Mouse (Mus musculus): Measurements from ENCODE around the gene Fyb. TPM values are rescaled to one million over a fixed set of nuclear protein-coding genes. Genes with fewer than 3 reads are reported as not detected.

Fyb gene
- total RNA-seq (2022) = 10 to 100 TPM in 2 of 4 experiments, 1 to 10 TPM in 2; 6.0 to 32.8 (median 16.2) TPM

DNA sequence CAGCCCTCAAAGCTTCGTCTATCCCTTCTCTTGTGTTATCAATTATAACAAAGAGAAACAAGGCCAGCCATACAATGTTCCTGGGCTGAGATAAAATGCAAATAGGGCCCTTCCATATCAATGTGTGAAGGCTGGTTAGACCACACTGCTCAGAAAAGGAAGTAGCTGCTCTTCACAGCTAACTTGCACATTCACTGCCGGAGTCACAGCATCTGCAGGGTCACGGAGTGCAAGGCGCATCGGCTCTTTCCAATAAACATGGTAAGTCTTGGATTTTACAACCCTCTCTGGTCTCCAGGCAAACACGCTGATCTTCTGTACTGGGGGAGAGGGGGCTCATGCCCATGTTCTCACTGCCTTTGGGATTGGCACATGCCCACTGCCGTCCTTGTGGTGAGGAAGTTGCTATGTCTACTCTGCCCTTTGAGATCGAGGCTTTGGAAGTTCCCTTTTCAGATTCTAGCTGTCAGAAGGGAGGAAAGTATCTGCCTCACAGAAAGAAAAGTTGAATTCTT, at the start of gene Fyb:
TSS of gene Fyb (plus strand) at position 201 of the 515 bp plus-strand sequence.
- DNase-seq (ENCODE audit: low spot score in 2 of 2) = no peak

DNA sequence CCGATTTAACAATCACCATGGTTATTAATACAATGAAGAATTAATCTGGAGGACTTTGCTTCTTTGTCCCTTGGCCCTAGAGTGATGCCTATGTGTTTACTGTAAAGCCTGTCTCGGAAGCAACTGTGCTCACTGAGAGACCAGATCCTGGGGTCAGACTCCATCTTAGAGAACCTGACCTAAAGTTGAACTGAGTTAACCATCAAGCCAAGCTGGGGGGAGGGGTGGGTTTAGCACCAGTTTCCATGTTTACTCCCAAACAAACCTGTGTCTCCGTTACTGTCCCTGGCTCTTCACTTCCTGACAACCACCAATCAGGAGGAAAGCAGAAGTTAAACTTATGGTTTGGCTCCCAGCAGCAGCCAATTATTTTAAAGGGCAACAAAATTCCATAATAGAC, 39.1 kb upstream of the Fyb start:
- no peak for DNase-seq (ENCODE audit: low spot score in 2 of 2)

DNA sequence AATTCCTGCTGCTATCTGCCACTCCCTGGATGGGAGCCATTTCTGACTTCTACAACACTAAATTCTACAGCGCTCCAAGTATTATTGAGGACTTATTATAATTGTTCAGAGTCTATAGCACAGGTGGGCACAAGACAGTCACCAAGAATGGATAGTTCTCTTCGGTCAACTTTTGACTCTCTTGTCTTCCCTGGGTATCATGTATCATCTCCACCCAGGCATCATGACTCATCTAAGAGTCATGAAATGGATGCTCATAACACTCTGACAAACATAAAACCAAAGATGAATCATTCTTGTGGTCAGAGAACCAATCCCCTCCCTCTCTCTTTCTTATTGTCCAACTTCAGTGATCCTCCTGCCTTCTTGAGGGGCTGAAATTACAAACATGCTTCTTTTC, 30.3 kb upstream of the Fyb start:
- DNase-seq (ENCODE audit: low spot score in 2 of 2) = no peak

DNA sequence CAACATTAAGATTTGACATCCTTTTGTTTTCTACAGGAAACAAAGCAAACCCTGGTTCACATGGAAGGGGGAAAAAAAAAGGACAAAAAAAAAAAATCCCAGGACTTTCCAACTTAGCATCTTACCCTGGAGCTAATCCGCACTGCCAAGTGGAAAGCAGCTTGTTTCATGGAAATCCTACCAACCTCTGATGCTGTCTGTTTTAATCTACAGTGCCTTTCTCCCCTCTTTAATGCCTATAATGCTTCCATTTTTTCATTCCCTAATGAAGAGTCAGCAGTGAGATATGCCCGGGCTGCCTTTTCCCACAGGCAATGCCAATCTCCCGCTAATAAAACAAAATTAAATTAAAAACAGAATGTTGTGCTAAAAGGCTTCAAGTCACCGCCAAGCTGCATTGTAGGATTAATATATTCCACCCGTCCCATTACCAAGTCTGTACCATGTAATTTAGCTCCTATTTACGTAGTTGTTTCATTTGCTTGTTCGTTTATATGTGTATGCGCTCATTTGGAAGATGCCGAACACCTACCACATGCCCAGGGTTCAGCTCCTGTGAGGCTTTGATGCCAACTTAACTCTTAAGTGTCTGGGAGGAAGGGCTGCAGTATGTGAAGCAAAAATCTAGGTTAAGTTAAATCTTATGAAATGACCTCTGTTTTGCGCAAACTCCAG, 24.1 kb upstream of the Fyb start:
- DNase-seq (ENCODE audit: low spot score in 2 of 2) = no peak

DNA sequence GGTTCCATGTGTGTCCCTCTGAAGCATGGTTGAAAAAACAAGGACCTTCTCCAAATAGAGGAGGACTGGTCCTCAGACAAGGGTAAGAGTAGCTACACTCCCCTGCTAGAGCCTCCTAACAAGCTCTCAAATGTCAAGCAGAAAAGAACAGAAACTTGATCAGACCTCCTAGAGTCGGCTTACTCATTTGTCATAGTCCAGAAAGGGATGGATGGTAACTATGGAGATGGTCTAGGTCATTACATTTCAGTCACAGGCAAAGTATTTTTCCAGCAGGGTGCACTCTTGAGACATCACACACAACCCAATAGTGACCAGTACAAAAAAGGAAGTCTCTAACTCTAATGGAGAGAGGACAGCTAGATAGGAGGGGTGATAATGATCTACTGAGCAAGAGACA, 21.9 kb upstream of the Fyb start:
- DNase-seq (ENCODE audit: low spot score in 2 of 2) = no peak

DNA sequence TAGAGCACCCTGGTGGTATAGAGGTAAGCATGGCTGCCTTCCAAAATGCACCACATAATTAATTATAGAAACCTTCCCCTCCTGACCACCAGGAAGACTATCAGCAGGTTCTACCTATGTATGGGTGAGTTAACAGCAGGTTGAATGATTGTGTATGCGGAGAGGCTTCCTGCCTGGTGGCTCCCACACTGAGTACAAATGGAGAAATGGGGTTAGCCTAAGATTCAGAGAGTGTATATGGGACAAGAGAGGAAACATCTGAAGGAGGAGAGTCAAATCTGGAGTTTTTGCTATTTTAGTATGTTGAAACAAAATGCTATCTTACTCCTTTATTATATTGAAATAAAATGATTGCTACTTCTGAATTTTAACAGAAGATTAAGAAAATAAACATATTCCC, 5.1 kb upstream of the Fyb start:
- no peak for DNase-seq (ENCODE audit: low spot score in 2 of 2)

DNA sequence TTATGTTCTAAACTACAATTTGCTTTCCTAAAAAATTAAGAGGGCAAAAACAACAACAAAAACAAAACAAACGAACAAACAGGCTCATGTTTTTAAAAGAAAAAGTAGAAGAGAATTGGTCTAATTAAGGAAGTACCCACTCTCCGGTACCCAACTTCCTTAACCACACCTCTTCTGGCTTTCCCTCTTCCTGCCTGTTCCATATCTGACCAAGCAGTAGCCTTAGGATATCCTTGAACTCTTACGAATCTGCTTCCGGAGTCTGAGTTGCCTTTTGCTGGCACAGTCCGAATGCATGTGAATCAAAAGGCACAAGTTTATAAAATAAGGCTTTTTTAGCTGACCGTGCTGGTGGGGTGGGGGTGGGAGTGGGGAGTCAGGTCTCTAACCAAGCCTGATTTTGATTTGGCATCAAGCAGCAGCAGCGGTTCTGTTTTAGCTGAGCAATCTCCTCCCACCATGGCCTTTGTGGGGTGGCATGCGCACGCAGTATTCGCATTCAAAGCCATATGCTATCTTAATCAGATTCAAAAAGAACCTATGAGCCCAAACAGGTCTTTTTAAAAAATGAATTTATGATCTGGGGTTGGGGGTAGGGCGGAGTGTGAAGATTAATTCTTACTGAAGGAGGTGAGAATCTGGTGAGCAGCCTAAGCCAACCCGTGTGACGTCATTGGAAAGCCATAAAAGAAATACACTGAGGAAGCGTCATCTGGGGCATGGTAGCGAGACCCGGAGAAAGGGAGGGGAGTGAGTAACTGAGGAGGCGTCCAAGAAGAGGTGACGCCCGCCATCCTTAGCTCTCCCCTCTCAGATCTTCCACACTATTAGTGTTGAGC, 3.0 kb upstream of the Fyb start:
- no peak for DNase-seq (ENCODE audit: low spot score in 2 of 2)

DNA sequence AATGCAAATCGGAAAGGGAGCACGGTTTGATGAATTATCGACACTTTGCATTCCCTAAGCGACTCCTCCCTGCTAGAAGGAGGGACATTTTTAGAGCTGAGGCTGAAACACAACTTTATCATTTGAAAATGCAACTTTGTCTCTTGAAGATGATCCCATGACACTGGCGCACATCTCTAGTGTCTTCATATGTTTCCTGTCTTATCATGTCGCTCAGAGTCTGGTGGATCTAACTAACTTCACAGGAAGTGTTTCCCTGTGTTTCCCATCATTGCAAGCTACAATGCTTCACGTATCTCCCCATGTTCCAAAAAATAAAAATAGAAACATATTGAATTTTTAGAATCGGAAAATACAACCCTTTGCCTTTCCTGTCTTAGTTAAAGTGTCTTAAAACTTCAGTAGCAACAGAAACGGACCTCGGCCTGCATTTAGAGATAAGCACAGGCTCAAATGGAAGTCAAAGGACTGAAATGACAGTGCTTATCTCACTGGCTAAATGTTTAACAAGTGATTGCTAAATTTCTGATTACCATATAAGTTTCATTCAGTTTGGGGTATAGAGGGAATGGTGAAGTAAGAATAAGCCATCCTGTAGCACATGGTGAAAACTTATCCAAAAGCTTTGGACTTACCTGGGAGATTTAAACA, 2.0 kb upstream of the Fyb start:
- no peak for DNase-seq (ENCODE audit: low spot score in 2 of 2)

DNA sequence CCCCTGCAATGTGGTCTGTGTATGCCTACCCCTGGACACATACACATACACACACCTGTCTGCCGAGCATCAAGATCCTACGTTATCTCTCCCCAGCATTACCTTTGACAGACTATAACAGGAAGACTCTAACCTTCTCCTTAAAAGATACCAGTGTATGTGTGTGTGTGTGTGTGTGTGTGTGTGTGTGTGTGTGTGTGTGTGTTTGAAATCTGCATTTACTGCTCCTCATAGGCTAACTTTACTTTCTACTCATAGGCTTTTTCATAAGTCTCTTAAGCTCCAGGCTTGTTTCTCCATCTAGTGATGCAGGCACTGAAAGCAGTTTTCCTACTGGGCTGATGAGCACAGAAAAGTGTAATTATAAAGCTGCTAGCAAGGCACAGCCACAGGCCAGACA, 2.1 kb downstream of the Fyb start:
- DNase-seq (ENCODE audit: low spot score in 2 of 2) = no peak

DNA sequence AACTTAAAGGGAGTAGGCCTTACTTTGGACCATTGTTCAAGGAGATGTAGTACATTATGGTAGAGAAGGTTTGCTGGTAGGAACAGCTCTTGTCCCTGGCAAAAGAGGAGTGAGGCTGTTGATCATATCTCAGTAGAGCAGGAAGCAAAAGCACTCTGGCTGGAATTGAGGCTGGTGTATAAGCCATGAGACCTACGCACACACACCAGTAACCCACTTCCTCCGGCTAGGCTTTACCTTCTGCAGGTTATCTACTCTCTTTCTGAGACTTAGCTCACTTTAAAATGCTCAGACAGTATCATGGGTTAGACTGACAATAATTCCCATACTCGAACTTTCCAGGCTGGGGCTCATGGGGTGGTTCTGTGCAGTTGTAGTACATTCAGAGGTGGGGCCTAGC, 2.7 kb downstream of the Fyb start:
- DNase-seq (ENCODE audit: low spot score in 2 of 2) = no peak

DNA sequence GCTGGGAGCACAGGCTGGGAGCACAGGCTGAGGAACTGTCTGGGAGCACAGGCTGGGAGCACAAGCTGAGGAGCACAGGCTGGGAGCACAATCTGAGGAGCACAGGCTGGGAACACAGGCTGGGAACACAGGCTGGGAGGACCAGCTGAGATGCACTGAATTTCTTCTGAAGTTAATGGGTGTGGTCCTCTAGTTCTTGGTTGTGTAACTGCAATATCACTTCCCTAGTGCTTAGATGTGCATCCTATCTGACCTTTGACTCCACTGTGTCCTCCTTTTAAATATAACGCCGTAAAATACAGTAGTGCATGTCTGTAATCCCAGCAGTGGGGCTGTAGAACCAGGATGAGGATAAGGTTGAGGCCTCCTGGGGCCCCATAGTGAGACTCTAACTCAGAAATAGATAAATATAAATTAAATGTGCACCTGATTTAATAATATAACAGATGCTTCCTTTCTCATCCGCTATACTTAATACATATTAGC, 11.2 kb downstream of the Fyb start:
- no peak for DNase-seq (ENCODE audit: low spot score in 2 of 2)

DNA sequence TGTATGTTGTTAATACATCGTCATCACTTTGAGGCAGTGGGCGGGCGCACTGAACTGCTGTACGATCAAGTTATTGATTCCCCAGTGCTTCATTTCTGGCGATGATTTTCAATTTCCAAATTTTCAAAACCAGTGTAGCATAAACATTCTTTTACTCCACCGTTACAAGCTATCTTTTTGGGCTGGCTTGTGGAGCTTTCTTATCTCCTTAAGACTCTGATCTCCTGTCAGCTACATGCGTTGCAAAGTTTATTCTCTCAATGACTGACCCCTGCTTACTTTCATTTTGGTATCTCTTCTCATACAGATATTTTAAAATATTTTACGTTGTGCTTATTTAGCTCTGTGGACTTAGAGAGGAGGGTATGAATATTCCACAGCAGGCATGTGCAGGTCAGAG, 11.9 kb downstream of the Fyb start:
- no peak for DNase-seq (ENCODE audit: low spot score in 2 of 2)

DNA sequence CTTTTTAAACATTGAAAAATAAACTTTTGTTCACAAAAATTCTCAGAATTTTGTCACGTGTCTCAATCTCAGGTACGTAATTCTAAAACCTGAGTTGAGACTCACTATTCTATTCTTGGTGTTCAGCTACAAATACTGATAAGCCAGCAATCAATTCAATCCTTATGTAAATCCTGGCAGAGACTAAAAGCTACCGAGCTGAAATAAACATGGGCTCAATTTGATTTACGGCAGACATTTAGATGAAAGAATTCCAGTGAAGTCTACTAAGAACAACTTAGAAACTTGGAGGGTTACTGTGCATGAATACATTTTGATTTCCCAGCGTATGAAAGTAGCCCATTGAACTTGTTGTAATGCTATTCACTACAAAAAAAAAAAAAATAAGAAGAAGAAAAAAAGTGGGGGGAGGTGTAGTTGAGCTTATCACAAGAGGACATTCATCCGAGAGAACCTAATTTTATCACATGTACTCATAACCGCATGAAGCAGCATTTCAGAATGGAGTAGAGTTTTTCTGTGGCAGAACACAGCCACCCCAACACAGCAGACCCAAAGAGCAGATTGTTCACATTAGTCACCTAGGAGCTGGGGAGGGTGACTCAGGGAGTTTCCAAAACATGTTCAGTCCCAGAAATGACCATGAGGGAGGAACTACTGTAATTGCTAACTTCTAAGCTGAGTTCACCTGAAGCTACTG, 17.1 kb downstream of the Fyb start:
- no peak for DNase-seq (ENCODE audit: low spot score in 2 of 2)

DNA sequence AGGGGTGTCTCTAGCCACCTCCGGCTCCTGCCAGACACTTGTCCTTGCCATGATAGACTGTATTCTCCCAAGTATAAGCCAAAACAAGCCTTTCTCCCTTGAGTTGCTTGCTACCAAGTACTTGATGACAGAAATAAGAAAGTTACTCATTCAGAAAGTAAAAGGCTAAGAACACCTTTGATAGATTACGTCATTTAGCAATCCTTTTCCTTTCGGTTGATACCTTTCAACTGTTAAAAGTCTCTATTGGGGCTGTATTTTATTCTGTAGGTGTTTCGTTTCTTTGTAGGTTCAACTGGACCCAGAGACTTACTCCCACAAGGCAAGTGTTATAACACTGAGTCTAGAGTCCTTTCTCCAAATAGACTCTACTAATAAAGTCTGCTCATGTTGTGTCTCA, 26.3 kb downstream of the Fyb start:
- no peak for DNase-seq (ENCODE audit: low spot score in 2 of 2)

DNA sequence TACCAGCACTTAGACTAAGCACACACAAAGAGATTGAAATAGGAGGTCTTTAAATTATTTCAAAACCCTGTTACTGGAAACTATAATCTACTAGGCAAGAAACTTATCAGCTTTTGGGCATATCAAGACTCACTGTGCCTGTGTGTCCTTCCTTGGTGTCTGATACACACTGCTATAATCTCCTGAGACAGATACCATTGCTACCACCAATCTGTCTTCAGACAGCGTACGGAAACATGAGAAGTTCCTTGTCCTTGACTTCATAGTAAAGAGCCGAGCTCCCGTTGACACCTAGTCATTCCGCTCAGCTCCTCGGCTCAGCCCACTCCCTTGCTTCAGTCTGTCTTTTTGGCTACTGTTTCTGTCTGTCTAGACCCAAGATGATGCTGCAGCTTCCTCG, 29.2 kb downstream of the Fyb start:
- no peak for DNase-seq (ENCODE audit: low spot score in 2 of 2)

DNA sequence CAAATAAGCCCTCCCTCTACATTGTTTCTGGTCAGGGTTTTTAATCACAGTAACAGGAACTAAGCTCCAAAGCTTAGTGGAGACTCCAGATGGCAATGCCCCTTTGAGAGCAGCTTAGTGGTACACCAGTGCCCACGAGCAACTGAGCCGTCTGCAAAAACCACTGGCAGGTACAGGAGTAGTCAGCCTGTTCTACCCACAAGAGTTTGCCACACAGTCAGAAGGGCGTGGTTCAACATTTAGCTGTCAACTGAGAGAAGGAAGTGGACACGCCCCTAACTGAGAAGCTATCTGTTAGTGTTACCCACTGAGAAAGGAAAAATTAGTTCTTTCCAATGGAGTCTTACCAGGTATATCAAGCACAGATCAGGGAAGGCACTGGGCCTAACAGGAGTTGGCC, 32.1 kb downstream of the Fyb start:
- no peak for DNase-seq (ENCODE audit: low spot score in 2 of 2)

DNA sequence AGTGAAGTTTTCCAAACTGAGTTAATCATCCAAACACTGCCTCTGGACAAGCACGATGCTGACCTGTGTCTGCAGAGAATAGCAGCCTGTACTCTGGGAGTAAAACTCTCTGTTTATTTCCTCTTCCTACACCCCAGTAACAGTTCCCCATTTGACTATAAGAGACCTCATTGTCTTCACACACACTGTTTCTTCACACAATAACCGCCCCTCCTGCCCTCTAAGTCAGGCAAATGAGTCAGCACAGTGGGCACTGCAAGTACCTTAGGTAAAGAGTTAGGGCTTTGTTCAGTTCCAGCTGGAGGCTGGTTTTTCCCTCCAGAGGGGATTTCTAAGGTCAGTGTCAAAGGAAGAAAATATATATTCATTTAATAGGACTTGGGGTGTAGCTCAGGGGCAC, 32.9 kb downstream of the Fyb start:
- DNase-seq (ENCODE audit: low spot score in 2 of 2) = no peak

DNA sequence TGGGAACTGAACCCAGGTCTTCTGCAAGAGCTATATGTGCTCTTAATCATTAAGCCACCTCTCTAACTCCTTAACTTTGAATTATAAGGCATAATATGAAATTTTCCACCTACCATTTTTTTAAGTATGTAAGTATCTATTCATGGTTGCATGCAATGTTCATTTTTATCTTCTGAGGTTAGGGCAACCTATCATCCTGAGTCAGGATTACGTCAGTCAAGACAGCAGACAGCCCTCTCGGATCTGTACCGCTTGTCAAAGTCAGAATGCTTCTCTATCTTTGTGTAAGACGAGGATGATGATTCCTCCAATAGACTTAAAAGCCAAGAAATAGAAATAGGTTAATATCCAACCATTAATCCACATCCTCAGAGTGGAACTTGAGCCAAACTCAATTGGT, 33.6 kb downstream of the Fyb start:
- no peak for DNase-seq (ENCODE audit: low spot score in 2 of 2)

DNA sequence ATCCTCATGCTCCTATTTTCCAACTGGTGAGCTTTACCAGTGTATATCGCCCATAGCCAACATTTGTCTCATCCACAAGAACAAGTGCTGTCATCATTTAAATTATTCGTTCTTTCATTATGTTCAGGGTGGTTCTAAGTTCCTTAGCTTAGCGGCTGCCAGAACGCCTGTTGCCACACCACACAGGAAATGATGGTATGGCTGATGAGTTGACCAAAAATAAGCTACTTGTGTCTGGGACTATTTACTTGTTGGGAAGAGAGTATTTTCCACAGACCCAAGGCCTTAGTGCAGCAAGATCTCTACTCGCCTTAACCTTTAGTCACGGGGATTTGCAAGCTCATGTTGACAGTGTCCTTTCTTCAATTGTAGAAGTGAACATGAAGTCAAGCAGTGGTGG, 34.3 kb downstream of the Fyb start:
- DNase-seq (ENCODE audit: low spot score in 2 of 2) = no peak

DNA sequence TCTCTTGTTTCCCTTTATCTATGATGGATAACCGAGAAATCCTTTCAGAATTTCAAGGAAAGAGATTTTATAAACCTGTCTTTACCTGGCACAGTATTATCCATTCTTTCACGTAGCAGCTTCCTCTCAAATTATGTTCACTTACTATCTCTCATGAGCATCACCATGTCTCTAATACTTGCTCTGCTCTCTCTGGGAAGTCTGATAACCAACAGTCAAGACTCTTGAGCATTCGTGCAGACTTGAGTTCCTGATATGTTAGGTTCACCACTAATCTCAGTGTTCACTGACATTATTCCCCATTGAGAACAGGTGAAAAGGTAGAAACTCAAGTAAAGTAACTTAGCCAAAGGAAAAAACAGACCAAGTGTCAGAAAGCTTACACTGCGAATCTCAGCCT, 34.9 kb downstream of the Fyb start:
- DNase-seq (ENCODE audit: low spot score in 2 of 2) = no peak

DNA sequence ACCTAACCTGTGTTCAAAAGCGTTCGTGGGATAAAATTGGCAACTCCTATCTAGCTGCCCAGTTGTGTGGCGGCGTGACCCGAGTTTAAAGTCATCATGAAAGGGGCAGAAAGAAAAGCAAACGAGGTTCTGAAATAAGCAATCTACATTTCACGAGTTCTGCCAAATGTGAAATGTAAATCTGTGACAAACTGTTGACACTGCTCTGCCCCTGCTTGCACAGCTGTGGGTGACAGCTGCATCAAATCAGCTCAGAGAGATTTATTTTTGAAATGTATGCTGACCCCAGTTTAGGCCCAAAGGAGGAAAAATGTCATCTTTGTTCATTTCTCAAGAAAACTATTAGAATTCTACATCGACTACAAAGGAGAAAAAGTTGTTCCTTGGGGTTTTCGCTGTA, 36.5 kb downstream of the Fyb start:
- no peak for DNase-seq (ENCODE audit: low spot score in 2 of 2)

DNA sequence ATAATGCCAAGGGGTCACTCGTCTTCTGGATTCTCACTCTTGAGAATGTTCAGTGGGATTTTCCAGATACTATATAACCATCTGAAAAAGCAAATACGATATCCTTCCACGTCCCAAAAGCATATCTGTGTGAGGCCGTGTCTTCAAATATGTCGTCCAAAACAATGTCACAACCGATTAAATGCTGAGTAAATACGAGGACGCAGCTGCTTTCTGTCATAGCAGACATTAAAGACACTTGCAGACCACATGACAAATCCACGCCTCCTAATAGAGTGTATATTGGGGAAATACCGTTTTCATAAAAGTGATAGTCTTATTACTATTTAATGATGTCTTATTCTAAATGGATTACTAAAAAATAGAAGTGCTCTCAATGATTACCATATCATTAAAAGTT, 38.0 kb downstream of the Fyb start:
- no peak for DNase-seq (ENCODE audit: low spot score in 2 of 2)

All from layer of hippocampus, adult 8-10 months (tissue).